Mouse (Mus musculus) left cerebral cortex, adult 9 months (tissue): ENCODE measurements around the gene Cd44.

Experiments used
- DNase-seq, 2 experiments: peaks; one replicate each; pipeline ENCODE4 v3.0.0; 2022; ENCODE audit warnings: low spot score in 2 of 2

Cd44 gene

GRCm38 (mm10) chr2:102913833-102914545 is 12.5 kb upstream of the Cd44 start:
- DNase-seq = no peak

- no peak for DNase-seq
These were observed 11.5 kb upstream of the Cd44 start for GRCm38 (mm10) chr2:102912951-102913350.

GRCm38 (mm10) chr2:102912469-102912868 is 11.0 kb upstream of the Cd44 start:
- DNase-seq = no peak

GRCm38 (mm10) chr2:102909403-102909802 is 7.9 kb upstream of the Cd44 start:
- no peak for DNase-seq

- no peak for DNase-seq
These were observed 4.1 kb upstream of the Cd44 start for GRCm38 (mm10) chr2:102905604-102906003.

- DNase-seq = no peak
These were observed 361 bp upstream of the Cd44 start for GRCm38 (mm10) chr2:102901828-102902223.

- DNase-seq = no peak
These were observed 1.2 kb downstream of the Cd44 start for GRCm38 (mm10) chr2:102900230-102900721.

- DNase-seq = no peak
These were observed 2.2 kb downstream of the Cd44 start for GRCm38 (mm10) chr2:102899238-102899637.

GRCm38 (mm10) chr2:102898585-102898984 is 2.9 kb downstream of the Cd44 start:
- DNase-seq = no peak

- no peak for DNase-seq
These were observed 5.3 kb downstream of the Cd44 start for GRCm38 (mm10) chr2:102896154-102896553.

GRCm38 (mm10) chr2:102895197-102895596 is 6.3 kb downstream of the Cd44 start:
- DNase-seq = no peak

- DNase-seq = no peak
These were observed 6.7 kb downstream of the Cd44 start for GRCm38 (mm10) chr2:102894785-102895184.

GRCm38 (mm10) chr2:102888688-102889225 is 12.7 kb downstream of the Cd44 start:
- no peak for DNase-seq

GRCm38 (mm10) chr2:102887137-102887536 is 14.3 kb downstream of the Cd44 start:
- DNase-seq = no peak

GRCm38 (mm10) chr2:102886306-102886935 is 15.0 kb downstream of the Cd44 start:
- DNase-seq = no peak

GRCm38 (mm10) chr2:102882597-102883272 is 18.7 kb downstream of the Cd44 start:
- no peak for DNase-seq

GRCm38 (mm10) chr2:102882004-102882588 is 19.4 kb downstream of the Cd44 start:
- no peak for DNase-seq

GRCm38 (mm10) chr2:102878513-102878912 is 23.0 kb downstream of the Cd44 start:
- no peak for DNase-seq

GRCm38 (mm10) chr2:102877463-102877862 is 24.0 kb downstream of the Cd44 start:
- DNase-seq = no peak

GRCm38 (mm10) chr2:102876141-102876540 is 25.3 kb downstream of the Cd44 start:
- no peak for DNase-seq

GRCm38 (mm10) chr2:102873848-102874247 is 27.6 kb downstream of the Cd44 start:
- no peak for DNase-seq

GRCm38 (mm10) chr2:102873194-102873593 is 28.3 kb downstream of the Cd44 start:
- DNase-seq = no peak
